Mouse (Mus musculus) cerebellum, adult 11 months (tissue): ENCODE data around the gene Cldn6.
A peak's percentile ranks its signal among the peaks of the same experiment; 100 is the strongest.

ENCODE experiments used
- DNase-seq: peaks from one replicate; pipeline ENCODE4 v3.0.0; 2022

The Cldn6 gene

DNA sequence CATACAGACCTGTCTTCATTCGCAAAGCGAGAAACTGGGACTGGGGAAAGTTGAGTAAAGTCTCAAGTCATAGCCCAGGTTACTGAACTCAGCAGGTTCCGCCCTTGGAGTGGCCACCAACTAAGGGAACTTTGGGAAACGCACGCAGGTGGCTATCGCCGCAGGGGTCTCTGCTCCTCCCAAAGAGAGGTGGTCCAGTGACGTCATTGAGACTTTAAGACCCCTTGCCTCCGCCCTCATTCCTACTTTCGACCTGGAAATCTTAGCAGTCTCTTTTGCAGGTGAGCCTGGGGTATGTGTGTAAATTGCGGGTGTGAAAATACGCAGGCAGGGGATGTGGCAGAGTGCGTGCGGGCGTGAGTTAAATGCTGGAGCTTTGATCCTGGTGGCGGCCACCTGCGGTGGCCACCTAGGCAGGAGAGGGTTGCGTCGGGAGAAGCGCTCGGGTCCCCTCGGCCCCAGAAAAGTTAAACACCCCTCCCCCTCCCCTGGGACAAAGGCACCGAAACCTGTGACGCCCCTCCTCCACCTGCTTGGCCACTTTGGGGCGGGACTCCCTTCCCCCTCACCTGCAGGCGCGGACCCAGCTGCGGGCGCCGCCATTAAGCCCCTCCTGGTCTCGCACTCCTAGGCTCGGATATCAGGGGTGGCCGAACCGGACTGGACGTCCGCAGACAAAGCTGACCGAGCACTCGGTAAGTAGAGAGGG lies at the start of gene Cldn6:
Gene Cldn6, plus strand, starts transcription at position 123 of the 709 bp plus-strand sequence.
- DNase-seq, result peak; percentile 26

DNA sequence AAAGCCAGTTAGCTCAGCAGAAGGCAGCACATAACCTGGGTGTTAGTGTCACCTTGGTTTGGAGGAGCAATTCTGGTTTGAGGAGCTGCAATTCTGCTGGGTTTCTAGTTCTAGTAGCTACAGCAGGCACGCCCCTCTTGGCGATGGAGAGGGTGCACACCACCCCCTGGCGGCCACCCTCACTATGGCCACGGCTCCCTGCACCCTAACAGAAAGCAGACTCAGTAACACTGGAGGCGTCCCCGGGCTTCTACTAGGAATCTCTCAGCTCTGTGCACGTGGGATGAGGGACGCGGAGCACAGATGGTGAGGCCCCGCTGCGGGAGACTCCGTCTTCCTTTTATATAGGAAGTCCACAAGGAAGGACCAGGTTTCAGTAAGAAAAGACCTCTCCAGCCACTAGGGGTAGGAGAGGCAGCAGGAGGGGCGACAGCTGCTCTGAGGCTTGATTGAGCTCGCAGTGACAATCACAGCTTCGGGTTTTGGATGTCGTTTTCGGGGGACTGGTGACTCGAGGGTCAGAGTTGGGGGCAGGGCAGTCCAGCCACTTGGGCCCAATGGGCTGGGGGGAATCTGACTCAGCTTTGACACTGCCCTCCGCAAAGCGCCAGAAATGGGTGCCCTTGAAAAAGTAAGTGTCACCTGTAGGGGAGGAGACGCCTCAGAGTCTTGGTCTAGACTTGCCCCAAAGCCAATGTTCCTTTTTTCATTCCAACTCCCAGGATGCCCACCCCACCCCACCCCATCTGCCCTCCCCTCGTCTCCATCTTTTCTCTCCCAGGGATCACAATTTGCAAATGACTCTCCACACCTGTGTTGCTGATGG lies 48.6 kb upstream of the Cldn6 start:
- peak; percentile 69 for DNase-seq

DNA sequence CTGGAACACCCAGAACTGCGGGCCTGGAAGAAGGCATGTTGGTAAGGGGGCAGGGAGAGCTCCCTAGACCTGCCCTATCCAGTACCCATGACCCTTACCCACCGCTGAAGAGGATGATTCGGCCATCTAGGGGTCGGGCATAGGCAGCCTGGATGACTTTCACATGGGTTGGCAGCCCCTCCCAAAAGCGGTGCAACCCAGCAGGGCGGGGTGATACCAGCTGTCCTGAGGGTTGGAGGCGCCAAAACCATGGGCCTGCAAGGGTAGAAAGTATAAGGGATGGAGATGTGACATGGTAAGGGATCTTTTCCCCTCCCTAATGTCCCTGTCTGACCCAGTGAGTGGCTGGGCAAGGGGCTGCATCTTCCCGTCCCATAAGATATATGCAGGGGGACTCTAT lies 47.8 kb upstream of the Cldn6 start:
- no peak for DNase-seq

DNA sequence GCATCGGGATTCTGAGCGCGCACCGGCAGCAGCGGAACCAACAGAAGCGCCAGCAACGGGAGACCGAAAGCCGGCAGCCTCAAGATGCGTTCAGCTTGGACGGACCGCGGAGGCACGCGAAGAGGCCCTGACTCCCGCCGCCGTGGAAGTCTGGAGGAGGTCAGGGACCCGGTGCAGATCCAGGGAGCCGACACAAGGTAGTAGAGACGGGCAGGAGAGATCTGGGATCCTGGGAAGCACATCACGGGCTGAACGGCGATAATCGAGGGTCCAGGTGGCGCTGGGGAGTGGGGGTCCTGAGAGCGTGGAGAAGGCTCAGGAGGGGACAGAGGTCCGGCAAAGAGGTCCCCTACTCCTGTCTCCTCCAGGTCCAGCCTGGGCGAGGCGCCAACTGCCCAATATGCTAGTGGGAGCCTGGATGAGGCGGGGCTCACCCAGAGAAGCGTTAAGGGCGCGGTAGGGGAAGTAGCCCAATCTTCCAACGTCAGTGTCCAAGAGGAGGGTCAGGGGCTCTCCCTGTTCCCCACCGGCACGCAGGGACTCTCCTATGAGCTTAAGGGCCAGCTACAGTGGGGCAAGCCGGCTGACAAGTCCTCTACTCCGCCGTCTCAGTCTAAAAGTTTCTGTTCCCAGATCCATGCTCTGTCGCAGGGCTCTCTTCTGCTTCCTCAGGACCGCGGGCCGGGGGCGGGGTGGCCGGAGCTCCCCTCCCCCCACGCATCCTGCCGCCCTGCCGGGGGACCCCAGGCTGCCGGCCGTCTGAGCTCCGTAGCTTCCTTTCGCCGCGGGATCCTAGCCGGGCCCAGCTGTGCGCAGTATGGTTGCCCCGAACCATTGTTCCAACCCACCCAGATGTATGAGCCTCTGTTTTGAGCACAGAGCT lies 34.2 kb upstream of the Cldn6 start, which contains the start of gene Mmp25:
Gene Mmp25, minus strand, starts transcription at position 665 of the 883 bp plus-strand sequence.
- no peak for DNase-seq

DNA sequence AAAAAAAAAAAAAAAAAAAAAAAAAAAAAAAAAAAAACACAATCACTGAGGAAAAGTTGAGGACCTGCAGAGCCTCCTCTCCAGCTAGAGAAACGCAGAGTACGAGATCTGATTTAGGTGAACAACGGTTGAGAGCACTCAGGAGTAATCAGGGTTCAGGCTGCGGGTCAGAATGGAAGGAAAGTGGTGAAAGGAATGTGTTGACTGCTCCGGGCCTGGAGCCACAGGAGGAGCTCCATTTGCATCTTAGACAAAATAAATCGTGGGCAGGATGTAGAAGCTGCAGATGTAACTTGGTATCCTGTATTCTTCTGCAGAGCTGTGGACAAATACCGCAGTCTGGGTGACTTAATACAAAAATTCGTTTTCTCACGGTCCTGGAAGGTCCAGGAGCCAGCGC lies 33.2 kb upstream of the Cldn6 start:
- no peak for DNase-seq

DNA sequence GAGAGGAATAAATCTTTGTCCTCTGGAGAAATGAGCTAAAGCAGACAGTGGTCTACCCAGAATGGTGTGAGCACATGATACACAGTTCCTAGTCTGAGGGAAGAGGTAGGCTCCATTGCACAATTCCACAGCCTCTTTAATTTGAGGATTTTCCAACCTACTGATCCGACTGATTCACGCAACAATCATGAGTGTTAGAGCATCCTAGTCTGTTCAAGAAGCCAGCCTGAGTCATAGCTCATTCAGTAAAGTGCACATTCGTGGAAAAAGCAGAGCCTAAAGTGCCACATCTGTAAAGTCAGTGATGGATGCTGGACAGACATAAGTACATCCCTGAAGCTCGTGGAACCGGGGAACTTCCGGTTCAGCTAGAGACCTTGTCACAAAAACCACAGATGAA lies 27.7 kb upstream of the Cldn6 start:
- DNase-seq, result no peak

DNA sequence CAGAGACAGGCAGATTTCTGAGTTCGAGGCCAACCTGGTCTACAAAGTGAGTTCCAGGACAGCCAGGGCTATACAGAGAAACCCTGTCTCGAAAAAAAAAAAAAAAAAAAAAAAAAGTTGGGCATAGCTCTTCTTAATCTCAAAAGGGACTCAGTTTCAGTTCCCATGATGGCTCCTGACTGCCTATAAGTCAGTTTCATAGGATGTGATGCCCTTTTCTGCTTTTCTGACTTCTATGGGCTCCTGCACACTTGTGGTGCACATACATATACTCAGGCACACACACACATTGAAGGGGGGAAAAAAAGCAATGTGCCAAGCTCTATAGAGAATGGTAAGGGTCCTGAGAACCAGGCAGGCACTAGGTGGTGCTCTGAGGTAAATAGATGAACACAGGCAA lies 25.7 kb upstream of the Cldn6 start:
- DNase-seq, result no peak

DNA sequence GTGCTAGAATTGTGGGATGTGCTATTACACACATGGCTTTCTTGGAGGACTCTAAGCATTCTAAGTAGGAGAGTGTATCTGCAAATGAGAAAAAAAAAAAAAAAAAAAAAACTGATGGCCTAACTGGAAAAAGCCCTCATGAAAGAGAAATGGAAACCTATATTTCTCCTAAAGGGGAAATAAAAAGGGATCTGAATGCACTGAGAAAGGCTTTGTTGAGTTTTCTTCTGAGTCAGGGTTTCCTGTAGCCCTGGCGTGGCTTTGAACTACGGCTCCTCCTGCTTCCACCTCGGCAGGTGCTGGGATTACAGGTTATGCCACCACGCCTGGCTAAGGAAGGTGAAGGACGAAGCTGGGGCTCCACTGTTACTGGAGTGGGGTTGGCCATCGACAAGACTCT lies 25.0 kb upstream of the Cldn6 start:
- no peak for DNase-seq

DNA sequence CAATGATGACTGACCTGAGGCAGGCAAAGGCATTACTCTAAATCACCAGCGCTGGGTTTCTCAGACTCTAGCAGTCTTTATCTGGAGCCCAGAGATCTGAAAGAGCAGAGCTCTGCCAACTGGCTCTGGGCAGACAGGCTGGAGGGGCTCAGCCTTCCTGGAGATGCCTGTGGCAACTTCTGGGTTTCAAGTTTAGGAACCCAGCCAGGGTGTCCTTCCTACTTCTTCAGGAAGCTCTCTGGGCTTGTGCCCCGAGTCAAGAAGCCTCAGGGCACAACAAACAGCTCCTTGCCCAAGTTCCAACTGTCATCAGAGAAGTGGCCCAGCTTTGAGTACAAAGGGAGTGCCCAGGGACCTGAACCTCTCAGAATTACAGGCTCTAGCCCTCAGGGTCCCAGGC lies 24.6 kb upstream of the Cldn6 start:
- DNase-seq, result no peak

DNA sequence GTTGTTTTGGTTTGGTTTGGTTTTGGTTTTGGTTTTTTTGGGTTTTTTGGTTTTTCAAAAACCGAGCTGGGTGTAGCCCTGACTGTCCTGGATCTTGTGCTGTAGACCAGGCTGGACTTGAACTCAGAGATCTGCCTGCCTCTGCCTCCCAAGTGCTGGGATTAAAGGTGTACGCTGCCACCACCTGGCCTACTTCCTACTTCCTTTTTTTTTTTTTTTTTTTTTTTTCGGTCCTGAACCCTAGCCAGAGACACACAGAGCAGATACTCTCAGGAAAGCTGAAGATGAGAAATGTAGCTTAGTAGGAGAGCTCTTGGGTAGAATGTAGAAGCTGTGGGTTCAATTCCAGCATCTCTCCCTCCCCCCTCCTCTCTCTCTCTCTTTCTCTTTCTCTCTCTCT lies 20.6 kb upstream of the Cldn6 start:
- DNase-seq, result no peak

DNA sequence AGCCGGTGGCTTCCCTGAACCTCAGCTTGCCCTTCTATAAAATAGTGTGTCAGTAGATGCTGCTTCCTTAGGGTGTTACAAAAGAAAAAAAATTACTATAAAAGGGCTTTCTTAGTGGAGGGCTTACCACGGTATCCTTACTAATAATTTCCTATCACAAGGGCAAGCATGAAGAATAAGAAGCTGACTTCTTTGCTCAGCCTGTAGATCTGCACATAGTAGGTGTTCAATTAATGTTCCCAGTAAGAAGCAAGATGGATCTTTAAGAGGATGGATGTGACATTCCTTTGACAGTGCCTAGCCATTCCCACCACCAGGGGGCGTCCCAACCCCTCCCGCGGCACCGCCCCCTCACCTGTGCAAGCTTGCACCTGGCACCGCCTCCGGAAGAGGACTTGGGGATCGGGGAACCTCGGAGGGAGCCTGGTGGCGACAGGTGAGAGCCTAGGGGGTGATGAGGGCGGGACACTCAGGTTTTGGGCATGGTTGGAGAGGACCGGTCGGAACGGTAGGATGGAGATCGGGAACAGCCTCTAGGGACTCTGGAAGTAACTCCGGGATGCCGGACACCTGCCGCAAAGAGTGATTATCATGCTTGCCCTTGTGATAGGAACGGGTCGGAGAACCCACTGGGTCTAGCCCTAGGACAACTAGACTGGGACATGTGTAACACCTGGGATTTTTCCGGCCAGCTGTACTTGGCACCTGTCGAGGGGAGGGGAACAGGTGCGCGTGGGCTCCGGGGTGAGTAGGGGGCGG lies 18.8 kb upstream of the Cldn6 start, which contains the start of gene Bicdl2:
Gene Bicdl2, plus strand, starts transcription at position 390 of the 759 bp plus-strand sequence.
- no peak for DNase-seq

DNA sequence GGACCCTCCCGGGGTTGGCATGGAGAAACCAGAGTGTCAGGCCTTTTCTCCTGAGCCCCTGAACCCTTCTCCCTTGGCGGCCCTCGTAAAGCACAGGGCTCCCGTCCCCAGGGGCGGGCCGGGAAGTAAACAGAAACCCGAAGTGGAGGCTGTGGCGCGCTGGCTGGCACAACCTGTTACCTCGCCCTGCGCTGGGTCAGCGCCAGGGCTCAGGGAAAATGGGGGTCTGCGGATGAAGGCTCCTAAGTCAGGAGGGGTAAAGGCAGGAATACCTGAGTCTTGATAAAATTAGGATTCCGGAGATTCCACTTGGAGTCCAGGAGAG lies 18.2 kb upstream of the Cldn6 start:
- no peak for DNase-seq

DNA sequence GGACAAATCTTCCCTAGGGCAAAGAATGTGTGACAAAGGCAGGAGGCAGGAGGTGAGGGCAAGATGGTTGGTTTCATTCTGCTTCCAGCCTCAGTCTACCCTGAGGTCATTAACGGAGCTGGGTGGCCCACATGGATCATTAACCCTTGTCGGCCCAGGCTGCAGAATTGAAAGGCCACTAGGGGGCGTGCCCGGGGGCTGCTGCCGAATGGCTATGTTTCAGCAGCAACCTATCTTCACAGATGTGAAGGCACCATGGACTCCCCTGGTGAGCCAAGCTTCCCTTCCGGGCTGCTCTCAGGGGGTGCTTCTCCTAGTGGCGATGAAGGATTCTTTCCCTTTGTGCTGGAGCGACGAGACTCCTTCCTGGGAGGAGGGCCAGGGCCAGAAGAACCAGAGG lies 17.5 kb upstream of the Cldn6 start:
- no peak for DNase-seq

DNA sequence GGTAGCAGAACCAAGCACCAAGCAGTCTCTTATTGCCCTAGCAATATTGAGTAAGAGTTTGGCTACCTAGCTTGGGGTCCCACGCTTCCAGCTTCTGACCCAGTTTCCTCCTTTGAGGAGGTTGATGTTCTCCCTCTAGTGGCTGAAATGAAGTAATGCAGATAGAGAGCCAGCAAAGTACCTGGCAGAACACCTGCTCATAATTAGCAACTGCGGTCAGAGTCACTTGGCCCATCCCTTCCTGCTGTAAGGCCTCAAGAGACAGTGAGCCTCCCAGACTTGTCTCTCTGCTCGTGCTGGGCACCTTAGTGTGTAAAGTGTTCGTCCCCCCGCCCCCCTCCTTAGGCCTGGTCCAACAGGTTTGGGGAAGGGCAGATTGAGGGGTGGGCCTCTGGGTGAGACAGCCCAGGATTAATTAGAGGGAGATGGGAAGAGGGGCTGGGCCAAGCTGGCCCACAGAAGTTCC lies 14.5 kb upstream of the Cldn6 start:
- no peak for DNase-seq

DNA sequence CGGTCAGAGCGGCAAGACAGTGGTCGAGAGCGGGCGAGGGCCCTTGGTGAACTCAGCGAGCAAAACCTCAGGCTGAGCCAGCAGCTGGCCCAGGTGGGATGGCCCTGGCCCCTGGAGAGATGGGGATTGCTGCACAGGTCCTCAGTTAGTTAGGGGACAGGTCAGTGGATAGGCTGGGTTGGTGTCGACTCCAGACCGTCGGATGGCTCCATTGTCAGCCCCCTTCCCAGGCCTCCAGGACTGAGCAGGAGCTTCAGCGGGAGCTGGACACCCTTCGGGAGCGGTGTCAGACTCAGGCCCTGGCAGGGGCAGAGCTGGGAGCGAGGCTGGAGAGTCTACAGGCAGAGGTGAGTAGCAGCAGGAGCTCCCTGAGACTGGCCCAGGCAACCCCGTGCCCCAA lies 13.5 kb upstream of the Cldn6 start:
- DNase-seq, result no peak

DNA sequence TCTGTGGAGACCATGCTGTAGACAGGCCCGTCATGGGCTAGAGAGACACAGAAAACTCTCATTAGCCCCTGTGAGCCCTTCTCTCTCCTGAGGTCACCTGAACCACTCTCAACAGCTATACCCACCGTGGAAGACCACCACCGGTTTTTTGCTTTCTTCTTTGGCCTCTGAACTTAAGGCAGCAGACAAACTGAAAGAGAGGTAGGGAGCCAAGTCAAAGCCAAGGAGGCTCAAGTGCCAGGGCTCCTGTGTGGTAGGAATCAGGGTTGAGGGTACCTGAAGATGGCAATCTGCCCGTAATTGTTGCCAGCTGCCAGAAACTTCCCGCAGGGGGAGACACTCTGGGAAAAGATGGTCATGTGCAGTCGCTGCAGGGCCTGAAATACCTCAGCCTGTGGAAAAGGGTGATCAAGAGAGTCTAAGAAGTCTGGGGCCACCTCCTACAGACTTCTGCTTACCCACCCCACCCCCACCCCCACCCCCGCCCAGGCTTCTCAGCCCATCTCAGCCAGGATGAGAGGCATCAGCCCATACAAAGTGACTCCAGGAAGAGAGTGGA lies 8.5 kb upstream of the Cldn6 start:
- DNase-seq, result no peak

DNA sequence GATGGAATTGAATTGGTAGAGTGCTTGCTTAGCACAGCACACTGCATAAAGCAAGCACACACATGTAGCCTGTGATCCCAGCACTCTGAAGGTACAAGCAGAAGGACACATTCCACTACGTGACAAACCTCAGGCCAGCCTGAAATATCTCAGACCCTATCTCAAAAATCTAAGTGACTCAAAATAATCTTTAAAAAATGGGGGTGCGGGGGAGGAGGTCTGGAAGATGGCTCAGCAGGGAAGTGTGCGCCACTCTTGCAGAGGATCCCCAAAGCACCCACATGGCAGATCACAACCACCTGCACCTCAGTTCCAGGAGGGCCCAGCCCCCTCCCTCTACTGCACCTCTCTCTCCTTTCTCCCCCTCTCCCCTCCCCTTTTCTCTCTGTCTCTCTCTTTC lies 7.5 kb upstream of the Cldn6 start:
- no peak for DNase-seq

DNA sequence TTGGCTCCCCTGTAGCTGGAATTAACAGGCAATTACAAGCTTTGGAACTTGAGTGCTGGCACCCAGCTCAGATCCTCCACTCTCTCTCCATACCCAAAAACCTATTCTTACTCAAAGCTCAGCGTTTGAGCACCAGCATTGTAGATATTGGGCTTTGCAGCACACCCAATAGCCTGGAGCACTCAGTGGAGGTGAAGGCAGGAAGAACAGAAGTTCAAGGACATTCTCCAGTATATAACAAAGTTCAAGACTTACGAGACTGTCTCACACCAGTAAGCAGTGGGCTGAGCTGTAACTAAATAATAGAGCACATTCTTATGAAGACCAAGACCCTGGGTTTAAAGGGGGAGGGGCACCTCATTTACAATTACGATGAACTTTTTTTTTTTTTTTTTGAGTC lies 6.3 kb upstream of the Cldn6 start:
- DNase-seq, result no peak

DNA sequence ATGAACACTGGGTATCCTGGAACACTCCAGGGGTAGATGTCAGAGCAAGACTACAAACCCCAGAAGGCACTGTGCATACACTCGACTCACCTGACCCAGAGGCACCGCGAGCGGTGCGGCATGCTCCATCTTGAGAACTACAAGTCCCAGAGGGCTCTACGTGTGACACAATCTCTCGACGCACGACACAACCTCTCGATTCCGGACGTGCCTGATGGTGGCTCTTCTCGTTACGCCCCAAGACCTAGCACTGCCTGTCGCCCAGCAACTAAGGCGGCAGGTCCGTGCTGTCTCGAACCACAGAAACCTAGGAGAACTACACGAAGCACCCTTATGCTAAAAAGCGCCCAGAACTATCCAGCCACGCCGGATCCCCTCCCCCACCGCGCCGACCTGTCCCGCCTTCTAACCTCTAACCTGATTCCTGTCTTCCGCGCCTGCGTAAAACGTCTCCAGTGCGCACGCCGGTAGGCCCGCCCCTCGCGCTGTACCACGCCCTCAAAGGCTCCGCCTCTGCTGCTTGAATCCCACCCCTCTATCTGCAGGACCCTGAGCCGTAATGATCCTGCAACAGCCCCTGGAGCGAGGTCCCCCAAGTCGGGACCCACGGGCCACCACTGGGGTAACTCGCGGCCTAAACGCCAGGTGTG lies 5.5 kb upstream of the Cldn6 start, which contains the start of the genes Hcfc1r1 and Thoc6:
Gene Hcfc1r1, plus strand, starts transcription at position 173 of the 650 bp plus-strand sequence.
Gene Thoc6, minus strand, starts transcription at position 459 of the 650 bp plus-strand sequence.
- peak; percentile 95 for DNase-seq

DNA sequence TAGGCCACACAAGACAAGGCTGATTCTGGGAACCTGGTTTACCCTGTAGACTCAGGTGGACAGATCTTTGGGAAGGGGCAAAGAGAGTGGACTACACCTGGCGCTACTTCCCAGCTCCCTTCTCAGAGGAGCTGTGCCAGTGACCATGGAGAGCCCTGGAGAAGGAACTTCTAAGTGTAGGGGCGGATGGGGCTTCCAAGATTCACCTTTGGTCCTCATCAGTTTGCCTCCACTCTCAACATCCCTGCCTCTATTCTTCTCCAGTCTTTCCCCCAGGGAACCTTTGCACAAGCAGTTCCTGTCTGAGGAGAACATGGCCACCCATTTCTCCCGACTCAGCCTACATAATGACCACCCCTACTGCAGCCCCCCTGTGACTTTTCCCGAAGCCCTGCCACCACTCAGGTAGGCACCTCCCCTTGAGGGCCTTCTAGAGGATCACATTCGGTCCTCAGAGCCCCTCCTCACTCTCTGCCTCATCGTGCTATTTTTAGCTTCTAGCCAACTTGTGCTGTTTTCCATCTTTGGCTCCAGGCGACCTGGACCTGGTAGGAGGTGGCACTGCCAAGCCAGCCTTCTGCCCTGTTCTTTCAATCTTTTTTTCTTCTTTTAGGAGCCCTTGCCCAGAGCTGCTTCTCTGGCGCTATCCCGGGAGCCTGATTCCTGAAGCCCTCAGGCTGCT lies 4.6 kb upstream of the Cldn6 start:
- peak; percentile 59 for DNase-seq

DNA sequence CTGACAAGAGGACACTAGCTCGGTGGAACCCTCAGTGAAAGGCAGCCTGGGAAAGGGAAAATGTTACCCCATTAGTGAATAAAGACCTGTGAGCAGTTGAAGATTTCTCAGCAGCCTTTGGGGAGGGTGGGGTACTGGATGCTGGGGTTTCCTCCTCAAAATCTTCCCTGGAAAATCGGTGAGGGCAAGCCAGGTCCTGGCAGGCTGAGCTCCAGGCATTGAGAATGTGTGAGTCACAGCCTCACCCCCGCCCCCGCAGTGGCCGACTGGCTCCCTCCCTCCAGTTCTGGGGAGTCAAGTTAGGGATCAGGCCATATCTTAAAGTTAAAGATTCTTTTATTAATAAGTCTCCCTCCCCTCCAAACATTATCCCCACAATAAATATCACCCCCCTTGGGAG lies 3.9 kb upstream of the Cldn6 start:
- DNase-seq, result peak; percentile 53
